Mouse (Mus musculus): ENCODE results near the gene Gabarapl2. TPM values are rescaled to one million over a fixed set of nuclear protein-coding genes. Genes with fewer than 3 reads are reported as not detected.

Gene Gabarapl2
- 331 and 348 TPM in 2 replicates for polyA plus RNA-seq (2014; fragmentation: Nextera tagmentation; extraction: Ambion mirVana)

DNA sequence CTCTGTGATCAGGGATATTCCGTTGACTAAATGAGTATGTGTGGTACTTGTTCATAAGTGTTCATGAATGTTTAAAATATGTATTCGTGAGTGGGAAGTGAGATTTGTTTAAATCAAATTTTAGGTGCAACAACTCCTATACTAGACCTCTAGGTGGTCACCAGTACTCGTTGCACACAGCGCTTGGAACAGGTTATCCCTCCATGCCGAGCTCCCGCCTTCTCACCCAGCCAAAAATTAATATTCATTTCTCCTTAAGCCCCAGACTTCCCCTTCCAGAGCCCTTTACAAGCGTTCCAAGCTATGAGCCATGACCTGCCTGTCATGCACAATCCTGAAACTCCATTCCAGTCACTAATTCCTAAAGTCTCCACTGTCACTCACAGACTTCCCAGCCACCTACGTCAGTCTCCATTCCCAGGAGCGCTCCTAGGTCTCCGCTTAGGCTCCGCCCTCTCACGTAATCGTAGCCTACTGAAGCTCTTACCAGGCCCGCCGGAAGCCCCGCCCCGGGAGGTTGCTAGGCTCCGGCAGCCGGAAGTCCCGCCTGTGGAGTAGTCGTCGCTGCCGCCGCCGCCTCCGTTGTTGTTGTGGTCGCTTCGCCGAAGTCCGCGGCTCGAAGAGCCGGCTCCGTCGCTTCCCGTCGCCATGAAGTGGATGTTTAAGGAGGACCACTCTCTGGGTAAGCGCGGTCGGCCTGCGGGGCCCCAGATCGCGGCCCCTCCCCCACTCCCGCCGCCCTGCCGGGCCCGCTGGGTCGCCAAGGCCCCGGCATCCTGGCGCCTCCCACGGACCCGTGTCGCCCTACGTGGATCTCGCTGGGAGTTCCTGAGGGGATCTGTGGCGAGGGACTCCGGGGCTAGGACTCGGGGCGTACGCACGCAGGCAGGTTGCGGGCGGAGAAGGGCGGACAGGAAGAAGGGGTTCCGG, at the start of gene Gabarapl2:
Gene Gabarapl2 (plus strand): TSS at position 533 of the 930 bp plus-strand sequence.
- Histone ChIP-seq H3K27ac (ENCODE audit: low read depth, low read length) (no peak within 1 kb of the TSS), H3K4me1 (ENCODE audit: control insufficient read depth, insufficient read depth, low read length) (peaks cover 13% of the 10 kb centered on the region), H3K36me3 (ENCODE audit: control insufficient read depth, insufficient read depth, low read length) (peaks cover 7% of the 10 kb centered on the region), H3K4me3 (ENCODE audit: low read depth, low read length) (peak within 1 kb of the TSS; percentile 96), H3K27me3 (ENCODE audit: control insufficient read depth, insufficient read depth, low read length) (no peaks in the 10 kb centered on the region), H3K4me2 (peak within 1 kb of the TSS; percentile 95), H3K9ac (ENCODE audit: low read length) (peak within 1 kb of the TSS; percentile 88), H3K9me3 (ENCODE audit: control insufficient read depth, low read length) (no peaks in the 10 kb centered on the region)
- peak; percentile 100 for DNase-seq (ENCODE audit: low spot score, missing footprints)
- WGBS = under 1% methylated on average over 64 of the region's 65 CpGs
- peak; percentile 99 for ATAC-seq (ENCODE audit: low FRiP score)

DNA sequence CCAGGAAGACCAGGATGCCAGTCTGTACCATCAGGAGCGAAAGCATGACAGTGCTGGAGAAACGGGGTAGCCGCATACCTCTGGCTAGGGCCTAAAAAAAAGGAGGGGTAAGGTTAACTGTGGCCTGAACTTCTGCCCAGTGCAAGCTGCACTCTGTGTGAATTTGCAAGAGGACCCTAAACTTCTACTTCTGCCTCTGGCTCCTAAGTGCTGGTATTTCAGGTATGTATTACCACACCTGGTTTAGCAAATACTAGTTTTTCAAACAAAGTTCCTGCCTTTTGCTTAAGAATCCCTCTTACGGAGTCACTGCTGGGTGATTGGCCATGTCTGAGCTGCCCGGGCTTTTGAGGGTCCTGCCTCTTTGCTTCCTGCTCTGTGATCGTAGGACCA, 49.6 kb upstream of the Gabarapl2 start:
- no peak overlapping the region for H3K9ac ChIP-seq (ENCODE audit: low read length)
- no peaks in the 10 kb centered on the region for H3K9me3 ChIP-seq (ENCODE audit: control insufficient read depth, low read length)
- no peak overlapping the region for H3K4me2 ChIP-seq
- H3K4me3 ChIP-seq (ENCODE audit: low read depth, low read length) = no peak overlapping the region
- ATAC-seq (ENCODE audit: low FRiP score) = no peak
- H3K4me1 ChIP-seq (ENCODE audit: control insufficient read depth, insufficient read depth, low read length) = no peaks in the 10 kb centered on the region
- H3K27me3 ChIP-seq (ENCODE audit: control insufficient read depth, insufficient read depth, low read length) = peaks cover 24% of the 10 kb centered on the region
- H3K27ac ChIP-seq (ENCODE audit: low read depth, low read length) = no peak overlapping the region
- whole genome bisulfite sequencing = 61% methylated on average over 6 of the region's 6 CpGs
- no peak for DNase-seq (ENCODE audit: low spot score, missing footprints)
- H3K36me3 ChIP-seq (ENCODE audit: control insufficient read depth, insufficient read depth, low read length) = no peaks in the 10 kb centered on the region

DNA sequence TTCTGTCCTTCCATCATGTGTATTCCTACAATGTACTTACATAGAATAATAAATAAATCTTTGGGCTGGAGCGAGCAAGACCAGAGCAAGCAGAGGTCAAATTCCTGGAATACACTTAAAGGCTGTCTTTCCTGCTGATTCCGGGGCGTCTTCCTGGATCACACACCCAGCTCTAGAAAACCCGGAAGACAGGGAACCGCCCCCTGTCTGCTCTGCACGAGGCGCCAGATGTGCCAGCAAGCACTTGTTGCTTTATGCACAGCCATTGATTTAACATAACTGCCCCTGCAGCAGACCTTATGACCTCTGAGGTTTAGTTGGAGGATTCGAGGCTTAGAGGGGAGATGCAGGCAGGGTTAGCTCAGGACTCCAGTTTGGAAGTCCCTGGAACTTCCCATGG, 48.5 kb upstream of the Gabarapl2 start:
- Histone ChIP-seq H3K9ac (ENCODE audit: low read length) (no peak overlapping the region), H3K27ac (ENCODE audit: low read depth, low read length) (no peak overlapping the region), H3K4me1 (ENCODE audit: control insufficient read depth, insufficient read depth, low read length) (no peaks in the 10 kb centered on the region), H3K9me3 (ENCODE audit: control insufficient read depth, low read length) (no peaks in the 10 kb centered on the region), H3K4me2 (no peak overlapping the region), H3K4me3 (ENCODE audit: low read depth, low read length) (no peak overlapping the region), H3K36me3 (ENCODE audit: control insufficient read depth, insufficient read depth, low read length) (no peaks in the 10 kb centered on the region), H3K27me3 (ENCODE audit: control insufficient read depth, insufficient read depth, low read length) (peaks cover 24% of the 10 kb centered on the region)
- DNase-seq (ENCODE audit: low spot score, missing footprints) = no peak
- 51% methylated on average over 8 of the region's 8 CpGs for WGBS
- no peak for ATAC-seq (ENCODE audit: low FRiP score)

DNA sequence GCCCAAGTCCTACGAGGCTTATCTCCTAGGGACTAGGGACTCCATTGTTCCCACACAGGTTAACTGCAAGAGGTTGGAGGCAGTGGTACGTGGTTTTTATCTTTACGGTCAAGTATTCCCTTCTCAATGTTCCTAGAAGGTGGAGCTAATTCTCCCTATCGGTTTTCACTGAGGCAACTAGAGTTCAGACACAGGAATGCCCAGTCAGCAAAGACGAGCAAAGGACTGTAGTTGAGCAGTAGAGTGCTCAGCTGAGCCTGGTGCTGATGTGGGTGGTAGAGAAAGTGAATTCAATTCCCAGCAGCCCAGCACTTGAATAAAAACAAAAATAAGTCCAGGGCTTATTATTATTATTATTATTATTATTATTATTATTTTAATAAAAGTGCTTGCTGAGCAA, 47.9 kb upstream of the Gabarapl2 start:
- 69% methylated on average over 5 of the region's 5 CpGs for WGBS
- Histone ChIP-seq H3K4me3 (ENCODE audit: low read depth, low read length) (no peak overlapping the region), H3K27me3 (ENCODE audit: control insufficient read depth, insufficient read depth, low read length) (peaks cover 24% of the 10 kb centered on the region), H3K27ac (ENCODE audit: low read depth, low read length) (no peak overlapping the region), H3K9ac (ENCODE audit: low read length) (no peak overlapping the region), H3K4me2 (no peak overlapping the region), H3K36me3 (ENCODE audit: control insufficient read depth, insufficient read depth, low read length) (no peaks in the 10 kb centered on the region), H3K9me3 (ENCODE audit: control insufficient read depth, low read length) (no peaks in the 10 kb centered on the region), H3K4me1 (ENCODE audit: control insufficient read depth, insufficient read depth, low read length) (no peaks in the 10 kb centered on the region)
- DNase-seq (ENCODE audit: low spot score, missing footprints) = no peak
- no peak for ATAC-seq (ENCODE audit: low FRiP score)

DNA sequence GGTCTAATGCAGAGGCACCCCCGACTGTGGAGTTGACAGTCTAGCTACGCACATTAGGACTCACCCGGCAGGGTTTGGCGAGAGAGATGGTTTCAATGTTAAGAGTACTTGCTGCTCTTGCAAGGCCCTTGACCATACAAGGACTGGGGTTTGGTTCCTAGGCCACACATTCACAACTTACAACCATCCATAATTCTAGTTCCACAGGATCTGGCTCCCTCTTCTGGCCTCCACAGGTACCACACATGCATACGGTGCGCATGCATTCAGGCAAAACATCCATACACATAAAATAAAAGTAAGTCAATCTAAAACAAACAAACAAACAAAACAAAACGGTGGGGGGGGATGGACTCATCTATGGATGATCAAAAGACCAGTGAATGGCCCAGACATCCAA, 45.5 kb upstream of the Gabarapl2 start:
- Histone ChIP-seq H3K9ac (ENCODE audit: low read length) (no peak overlapping the region), H3K27me3 (ENCODE audit: control insufficient read depth, insufficient read depth, low read length) (peaks cover 13% of the 10 kb centered on the region), H3K4me3 (ENCODE audit: low read depth, low read length) (no peak overlapping the region), H3K9me3 (ENCODE audit: control insufficient read depth, low read length) (no peaks in the 10 kb centered on the region), H3K27ac (ENCODE audit: low read depth, low read length) (no peak overlapping the region), H3K4me1 (ENCODE audit: control insufficient read depth, insufficient read depth, low read length) (no peaks in the 10 kb centered on the region), H3K4me2 (no peak overlapping the region), H3K36me3 (ENCODE audit: control insufficient read depth, insufficient read depth, low read length) (no peaks in the 10 kb centered on the region)
- no peak for ATAC-seq (ENCODE audit: low FRiP score)
- DNase-seq (ENCODE audit: low spot score, missing footprints) = no peak
- 86% methylated on average over 7 of the region's 7 CpGs for WGBS

DNA sequence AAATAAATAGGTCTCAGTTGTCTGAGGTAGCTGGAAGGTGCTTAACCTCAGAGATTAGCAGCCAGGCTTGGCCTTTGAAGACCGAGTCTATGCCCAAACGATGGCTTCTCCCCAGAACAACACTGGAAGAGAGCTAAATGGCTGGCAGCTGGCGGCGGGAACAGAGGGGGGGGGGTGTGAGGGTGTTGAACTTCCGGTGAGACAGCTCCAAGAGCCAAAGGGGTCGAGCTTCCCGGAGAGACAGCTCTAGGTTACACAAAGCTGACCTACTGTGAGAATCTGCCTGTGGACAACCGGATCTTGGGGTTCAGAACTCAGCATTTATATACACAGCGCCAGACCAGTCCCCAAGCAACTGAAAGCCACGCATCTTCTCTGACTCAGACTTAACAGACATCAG, 41.9 kb upstream of the Gabarapl2 start:
- WGBS = 29% methylated on average over 10 of the region's 10 CpGs
- no peak overlapping the region for H3K27ac ChIP-seq (ENCODE audit: low read depth, low read length)
- H3K4me1 ChIP-seq (ENCODE audit: control insufficient read depth, insufficient read depth, low read length) = no peaks in the 10 kb centered on the region
- H3K4me2 ChIP-seq = no peak overlapping the region
- no peaks in the 10 kb centered on the region for H3K27me3 ChIP-seq (ENCODE audit: control insufficient read depth, insufficient read depth, low read length)
- ATAC-seq (ENCODE audit: low FRiP score) (no peak), DNase-seq (ENCODE audit: low spot score, missing footprints) (no peak)
- no peak overlapping the region for H3K9ac ChIP-seq (ENCODE audit: low read length)
- no peaks in the 10 kb centered on the region for H3K9me3 ChIP-seq (ENCODE audit: control insufficient read depth, low read length)
- no peaks in the 10 kb centered on the region for H3K36me3 ChIP-seq (ENCODE audit: control insufficient read depth, insufficient read depth, low read length)
- no peak overlapping the region for H3K4me3 ChIP-seq (ENCODE audit: low read depth, low read length)

DNA sequence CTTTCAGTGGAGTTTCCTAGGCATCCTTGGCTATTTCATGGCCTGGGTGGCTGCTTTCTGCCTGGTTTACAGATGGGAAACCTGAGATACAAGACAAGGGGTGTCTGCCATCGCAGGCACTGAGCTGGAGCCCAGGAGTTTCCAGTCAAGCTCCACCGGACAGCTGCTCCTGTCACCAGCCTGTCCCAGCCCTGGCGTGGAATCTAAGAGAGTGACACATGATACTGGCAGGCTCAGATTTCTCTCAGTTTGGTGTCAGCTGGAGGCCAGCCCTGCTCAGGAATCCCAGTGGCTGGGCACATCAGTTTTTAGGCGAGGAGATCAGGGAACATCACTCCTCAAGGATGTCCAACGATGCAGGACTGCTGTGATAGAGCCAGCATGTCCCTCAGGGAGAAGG, 38.4 kb upstream of the Gabarapl2 start:
- H3K9ac ChIP-seq (ENCODE audit: low read length) = no peak overlapping the region
- no peak for DNase-seq (ENCODE audit: low spot score, missing footprints)
- no peaks in the 10 kb centered on the region for H3K36me3 ChIP-seq (ENCODE audit: control insufficient read depth, insufficient read depth, low read length)
- H3K4me3 ChIP-seq (ENCODE audit: low read depth, low read length) = no peak overlapping the region
- no peak for ATAC-seq (ENCODE audit: low FRiP score)
- H3K9me3 ChIP-seq (ENCODE audit: control insufficient read depth, low read length) = no peaks in the 10 kb centered on the region
- no peaks in the 10 kb centered on the region for H3K4me1 ChIP-seq (ENCODE audit: control insufficient read depth, insufficient read depth, low read length)
- H3K27ac ChIP-seq (ENCODE audit: low read depth, low read length) = no peak overlapping the region
- no peak overlapping the region for H3K4me2 ChIP-seq
- 39% methylated on average over 5 of the region's 5 CpGs for WGBS
- no peaks in the 10 kb centered on the region for H3K27me3 ChIP-seq (ENCODE audit: control insufficient read depth, insufficient read depth, low read length)

DNA sequence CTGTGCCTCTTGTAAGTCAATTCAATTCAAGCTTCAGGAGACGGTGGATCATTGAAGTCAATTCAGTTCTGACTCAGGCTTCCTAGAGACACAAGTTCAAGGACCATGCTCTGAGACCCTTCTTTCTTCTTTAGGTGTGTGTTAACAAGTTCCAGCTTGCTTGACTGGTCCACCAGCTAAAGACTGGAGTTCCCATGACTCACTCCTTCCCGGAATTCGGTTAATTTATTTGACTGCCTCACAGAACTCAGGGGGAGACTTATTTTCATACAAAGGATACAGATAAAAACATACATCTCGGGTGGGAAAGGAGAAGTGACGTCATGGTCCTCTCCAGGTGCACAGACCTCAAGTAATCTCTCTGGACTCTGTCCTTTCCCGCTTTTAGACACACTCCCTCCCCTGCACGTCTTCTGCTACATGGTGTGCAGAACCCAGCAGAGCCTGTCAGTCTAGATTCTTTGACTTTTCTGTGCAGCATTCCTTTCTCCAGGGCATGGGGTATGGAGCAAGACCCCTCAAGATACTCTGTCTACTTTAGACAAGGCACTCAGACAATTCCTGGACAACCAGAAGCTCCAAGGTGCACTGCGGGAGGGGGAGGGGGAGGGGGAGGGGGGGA, 34.9 kb upstream of the Gabarapl2 start:
- H3K9me3 ChIP-seq (ENCODE audit: control insufficient read depth, low read length) = no peaks in the 10 kb centered on the region
- 0 out of 2 replicates have a peak, but pooled peaks cover 4% of the 10 kb centered on the region for H3K4me1 ChIP-seq (ENCODE audit: control insufficient read depth, insufficient read depth, low read length)
- H3K27me3 ChIP-seq (ENCODE audit: control insufficient read depth, insufficient read depth, low read length) = peaks cover 13% of the 10 kb centered on the region
- H3K4me2 ChIP-seq = no peak overlapping the region
- ATAC-seq (ENCODE audit: low FRiP score) (no peak), DNase-seq (ENCODE audit: low spot score, missing footprints) (no peak)
- H3K9ac ChIP-seq (ENCODE audit: low read length) = no peak overlapping the region
- no peak overlapping the region for H3K27ac ChIP-seq (ENCODE audit: low read depth, low read length)
- no peak overlapping the region for H3K4me3 ChIP-seq (ENCODE audit: low read depth, low read length)
- 72% methylated on average over 7 of the region's 8 CpGs for WGBS
- no peaks in the 10 kb centered on the region for H3K36me3 ChIP-seq (ENCODE audit: control insufficient read depth, insufficient read depth, low read length)
